10 mouse cellular contexts compared by ENCODE assay signal in genomic region chr6:120154526-120155309, GRCm38 (mm10).
DNase-seq lines count a peak whose midpoint lies in the region; ATAC-seq and TF ChIP-seq lines count a peak whose summit lies in the region.
"Had no signal": no experiment of that assay in that cellular context is flagged by ENCODE, and none has a peak within 500 bp of the region (broad histone marks: within the 10 kb centered on the region; RNA-seq: fewer than 3 reads in every experiment).

No protein-coding gene starts in this region.

- ATAC-seq in heart, embryonic 11.5 days (replicated peaks; ENCODE audit: insufficient number of reproducible peaks, low FRiP score, low TSS enrichment) = no peak
- peak; percentile 53 for ATAC-seq in monocyte, adult 5-6 weeks (replicated peaks; ENCODE audit: insufficient number of reproducible peaks, low FRiP score, low TSS enrichment, poor library complexity, severe bottlenecking)
- no peak for ATAC-seq in kidney, embryonic 16.5 days (ENCODE audit: low FRiP score, low TSS enrichment)
- ATAC-seq in intestine, postnatal 0 days = no peak
- ATAC-seq: Patski had no signal

- H3K9ac ChIP-seq in heart, adult 2 months (ENCODE audit: low read depth, low read length) = no peak overlapping the region
- no peak overlapping the region for H3K9ac ChIP-seq in heart, embryonic 11.5 days (ENCODE audit: low read depth, low read length)
- H3K9ac ChIP-seq in kidney, embryonic 16.5 days (replicated peaks; ENCODE audit: low read length) = no peak overlapping the region
- H3K9ac ChIP-seq in intestine, postnatal 0 days (ENCODE audit: low read depth, low read length) = no peak overlapping the region

- peaks cover 24% of the 10 kb centered on the region for H3K4me1 ChIP-seq in heart, adult 2 months (ENCODE audit: control insufficient read depth, insufficient read depth, low read length)
- H3K4me1 ChIP-seq in heart, embryonic 11.5 days (ENCODE audit: control insufficient read depth, insufficient read depth, low read length) = peaks cover 23% of the 10 kb centered on the region
- H3K4me1 ChIP-seq in kidney, embryonic 16.5 days (ENCODE audit: insufficient read depth, low read length) = peaks cover 11% of the 10 kb centered on the region; the same call in 1 of the 2 replicates
- no peaks in the 10 kb centered on the region for H3K4me1 ChIP-seq in intestine, postnatal 0 days (replicated peaks; ENCODE audit: control insufficient read depth, insufficient read depth, low read length)

- H3K4me2 ChIP-seq in heart, embryonic 11.5 days = no peak overlapping the region
- H3K4me2 ChIP-seq in kidney, embryonic 16.5 days (replicated peaks; ENCODE audit: low read depth, low read length) = no peak overlapping the region
- no peak overlapping the region for H3K4me2 ChIP-seq in intestine, postnatal 0 days (replicated peaks; ENCODE audit: low read depth)

- no peak for TF ChIP-seq POLR2A in heart, adult 2 months (IDR thresholded peaks at IDR 0.05; ENCODE audit: insufficient read depth, low read depth, low read length)

- no peak overlapping the region; the same call in 1 of the 2 replicates for H3K27ac ChIP-seq in heart, adult 2 months
- no peak overlapping the region for H3K27ac ChIP-seq in heart, embryonic 11.5 days (ENCODE audit: low read depth, low read length)
- H3K27ac ChIP-seq in kidney, embryonic 16.5 days (ENCODE audit: low read length) = no peak overlapping the region
- no peak overlapping the region for H3K27ac ChIP-seq in intestine, postnatal 0 days (ENCODE audit: low read depth, low read length)

- H3K9me3 ChIP-seq in heart, embryonic 11.5 days (replicated peaks; ENCODE audit: control insufficient read depth, low read length) = no peaks in the 10 kb centered on the region
- H3K9me3 ChIP-seq in kidney, embryonic 16.5 days (ENCODE audit: low read length) = no peaks in the 10 kb centered on the region
- H3K9me3 ChIP-seq in intestine, postnatal 0 days (ENCODE audit: control insufficient read depth) = no peaks in the 10 kb centered on the region

- intact Hi-C loops in heart, adult 2 months (cut with DNase I) = no loop called here

- 0 out of 2 replicates have a peak, but pooled peaks have one; percentile 22 for TF ChIP-seq EP300 in heart, adult 2 months (IDR thresholded peaks at IDR 0.05; ENCODE audit: insufficient read depth, low read depth, low read length)

- H3K27me3 ChIP-seq in heart, adult 2 months (ENCODE audit: control insufficient read depth, insufficient read depth, low read length) = no peaks in the 10 kb centered on the region
- no peaks in the 10 kb centered on the region for H3K27me3 ChIP-seq in heart, embryonic 11.5 days (ENCODE audit: control insufficient read depth, insufficient read depth, low read length)
- H3K27me3 ChIP-seq in kidney, embryonic 16.5 days (ENCODE audit: insufficient read depth, low read length) = no peaks in the 10 kb centered on the region
- no peaks in the 10 kb centered on the region for H3K27me3 ChIP-seq in intestine, postnatal 0 days (replicated peaks; ENCODE audit: control insufficient read depth, insufficient read depth, low read length)
- H3K27me3 ChIP-seq: Patski had no signal

- H3K36me3 ChIP-seq in heart, adult 2 months (ENCODE audit: control insufficient read depth, insufficient read depth, low read length) = no peaks in the 10 kb centered on the region; the same call in 1 of the 2 replicates
- no peaks in the 10 kb centered on the region for H3K36me3 ChIP-seq in heart, embryonic 11.5 days (ENCODE audit: control insufficient read depth, insufficient read depth, low read length)
- no peaks in the 10 kb centered on the region for H3K36me3 ChIP-seq in kidney, embryonic 16.5 days (ENCODE audit: insufficient read depth, low read length)
- H3K36me3 ChIP-seq in intestine, postnatal 0 days (ENCODE audit: control insufficient read depth, insufficient read depth) = no peaks in the 10 kb centered on the region

- no peaks in the 10 kb centered on the region for H3K79me2 ChIP-seq in heart, adult 2 months (replicated peaks; ENCODE audit: control insufficient read depth, insufficient read depth, low read length)

- TF ChIP-seq CTCF in heart, adult 2 months (IDR thresholded peaks at IDR 0.05) = no peak
- TF ChIP-seq CTCF in intestine, postnatal 0 days (IDR thresholded peaks at IDR 0.05; ENCODE audit: low read depth) = no peak

- H3K4me3 ChIP-seq in heart, adult 2 months = no peak overlapping the region
- no peak overlapping the region for H3K4me3 ChIP-seq in heart, embryonic 11.5 days (ENCODE audit: low read depth, low read length)
- H3K4me3 ChIP-seq in kidney, embryonic 16.5 days (ENCODE audit: low read length) = no peak overlapping the region
- no peak overlapping the region for H3K4me3 ChIP-seq in intestine, postnatal 0 days (ENCODE audit: low read depth, low read length)
- H3K4me3 ChIP-seq: erythroblast, embryonic 14.5 days had no signal

- peak; percentile 49 to 68 for DNase-seq in heart, adult 2 months
- DNase-seq in B cell, adult 2 months = peak; percentile 76 to 83
- DNase-seq in forelimb bud, embryonic 11.5 days (ENCODE audit: low read depth, low spot score) = peak; percentile 29
- no peak for DNase-seq in layer of hippocampus, adult 9-10 months (ENCODE audit: low spot score)

- WGBS in heart, adult 2 months = 63% methylated on average over 5 of the region's 5 CpGs
- 74% methylated on average over 5 of the region's 5 CpGs for WGBS in heart, embryonic 11.5 days (ENCODE audit: insufficient replicate concordance)
- 78% methylated on average over 5 of the region's 5 CpGs for WGBS in kidney, embryonic 16.5 days
- 62% methylated on average over 5 of the region's 5 CpGs for WGBS in intestine, postnatal 0 days
